Mouse (Mus musculus): ENCODE measurements around the gene Mmp21.

DNA sequence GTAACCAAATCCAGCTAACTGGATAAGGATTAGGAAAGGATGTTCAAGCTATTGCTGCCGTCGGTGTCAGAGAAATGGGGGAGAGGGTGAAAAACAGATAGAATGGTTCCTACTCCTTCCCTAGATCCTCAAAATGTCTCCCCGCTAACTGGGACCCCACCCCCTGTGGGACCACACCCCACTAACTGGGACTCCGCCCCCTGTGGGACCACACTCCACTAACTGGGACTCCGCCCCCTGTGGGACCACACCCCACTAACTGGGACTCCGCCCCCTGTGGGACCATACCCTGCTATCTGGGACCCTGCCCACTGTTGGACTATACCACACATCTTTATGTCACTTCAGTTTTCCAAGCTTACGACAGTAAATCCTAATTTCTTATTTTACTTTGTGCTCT, 24.0 kb upstream of the Mmp21 start:
- TF ChIP-seq CTCF (IDR thresholded peaks at IDR 0.05; ENCODE audit: insufficient read depth, low read length) (no peak), POLR2A (IDR thresholded peaks at IDR 0.05; ENCODE audit: borderline replicate concordance, extremely low read depth, low read depth, low read length) (no peak)
